Mouse (Mus musculus): ENCODE data around the gene Adat1.

Gene Adat1

GRCm38 (mm10) chr8:111968541-111968940 is 23.6 kb downstream of the Adat1 start:
- DNase-seq (ENCODE audit: low read depth): no peak

GRCm38 (mm10) chr8:111967246-111967870 is 24.7 kb downstream of the Adat1 start:
- DNase-seq (ENCODE audit: low read depth): no peak

GRCm38 (mm10) chr8:111964849-111965561 is 27.1 kb downstream of the Adat1 start:
- peak; percentile 75 for DNase-seq (ENCODE audit: low read depth)

- DNase-seq (ENCODE audit: low read depth): peak; percentile 49
Observed at GRCm38 (mm10) chr8:111964351-111964750, 27.8 kb downstream of the Adat1 start.

- no peak for DNase-seq (ENCODE audit: low read depth)
Observed at GRCm38 (mm10) chr8:111963546-111963945, 28.6 kb downstream of the Adat1 start.

- DNase-seq (ENCODE audit: low read depth): no peak
Observed at GRCm38 (mm10) chr8:111963091-111963490, 29.0 kb downstream of the Adat1 start.

GRCm38 (mm10) chr8:111962589-111962988 is 29.5 kb downstream of the Adat1 start:
- no peak for DNase-seq (ENCODE audit: low read depth)

GRCm38 (mm10) chr8:111961330-111961729 is 30.8 kb downstream of the Adat1 start:
- no peak for DNase-seq (ENCODE audit: low read depth)

GRCm38 (mm10) chr8:111960591-111961321 is 31.3 kb downstream of the Adat1 start:
- DNase-seq (ENCODE audit: low read depth): no peak

GRCm38 (mm10) chr8:111957231-111957630 is 34.9 kb downstream of the Adat1 start:
- DNase-seq (ENCODE audit: low read depth): no peak

- DNase-seq (ENCODE audit: low read depth): no peak
Observed at GRCm38 (mm10) chr8:111955879-111956278, 36.2 kb downstream of the Adat1 start.

GRCm38 (mm10) chr8:111954844-111955594 is 37.1 kb downstream of the Adat1 start:
- DNase-seq (ENCODE audit: low read depth): no peak

GRCm38 (mm10) chr8:111951936-111952335 is 40.2 kb downstream of the Adat1 start:
- DNase-seq (ENCODE audit: low read depth): no peak

GRCm38 (mm10) chr8:111951317-111951716 is 40.8 kb downstream of the Adat1 start:
- DNase-seq (ENCODE audit: low read depth): no peak

GRCm38 (mm10) chr8:111950846-111951245 is 41.3 kb downstream of the Adat1 start:
- DNase-seq (ENCODE audit: low read depth): no peak

- DNase-seq (ENCODE audit: low read depth): no peak
Observed at GRCm38 (mm10) chr8:111947954-111948353, 44.1 kb downstream of the Adat1 start.

GRCm38 (mm10) chr8:111947144-111947543 is 45.0 kb downstream of the Adat1 start:
- DNase-seq (ENCODE audit: low read depth): no peak

GRCm38 (mm10) chr8:111943544-111943943 is 48.6 kb downstream of the Adat1 start:
- DNase-seq (ENCODE audit: low read depth): no peak

GRCm38 (mm10) chr8:111941101-111941454 is 51.0 kb downstream of the Adat1 start:
- peak; percentile 78 for DNase-seq (ENCODE audit: low read depth)

- DNase-seq (ENCODE audit: low read depth): peak; percentile 98
Observed at GRCm38 (mm10) chr8:111940171-111941100, 51.7 kb downstream of the Adat1 start, which contains the start of gene Gabarapl2. TSS of gene Gabarapl2 (plus strand) at chr8:111940703.

GRCm38 (mm10) chr8:111939516-111940142 is 52.5 kb downstream of the Adat1 start:
- DNase-seq (ENCODE audit: low read depth): peak; percentile 65
